Mouse (Mus musculus) ovary, adult 10 weeks (tissue): ENCODE results near the gene Klc3. TPM values are rescaled to one million over a fixed set of nuclear protein-coding genes. Genes with fewer than 3 reads are reported as not detected.

Experiments
- polyA plus RNA-seq: library from polyadenylated mRNA; stranded (reverse); fragments of 350-450 nt; fragmentation: Illumina TruSeq; extraction: RNeasy Lipid Tissue Mini Kit (QIAGEN cat#74804); gene quantifications from one replicate; pipeline ENCODE4 v1.2.3, GENCODE M21; 2014

The Klc3 gene
- polyA plus RNA-seq = not detected

GRCm38 (mm10) chr7:19403731-19404296 is at the start of gene Klc3:
Gene Klc3, minus strand, starts transcription at chr7:19404104.

GRCm38 (mm10) chr7:19404476-19404875 is 572 bp upstream of the Klc3 start, which contains the start of gene Ckm:
Gene Ckm, plus strand, starts transcription at chr7:19404776.

GRCm38 (mm10) chr7:19381377-19382165 is 22.3 kb downstream of the Klc3 start, which contains the start of gene Ercc2:
Gene Ercc2, plus strand, starts transcription at chr7:19382010.

GRCm38 (mm10) chr7:19359299-19359891 is 44.5 kb downstream of the Klc3 start, which contains the start of the genes Cd3eap and Ppp1r13l:
Gene Cd3eap, minus strand, starts transcription at chr7:19359483.
Gene Ppp1r13l, plus strand, starts transcription at chr7:19359749.

Other genes starting within 250 kb of the Klc3 start
- gene Gipr, start 238.0 kb downstream of the Klc3 start, polyA plus RNA-seq = not detected
- gene Eml2, start 227.7 kb downstream of the Klc3 start, polyA plus RNA-seq = not detected
- 1.4 TPM for gene Gpr4, start 191.6 kb downstream of the Klc3 start, polyA plus RNA-seq
- gene Opa3, start 175.8 kb downstream of the Klc3 start, polyA plus RNA-seq = 9.0 TPM
- 16.5 TPM for gene Vasp, start 132.3 kb downstream of the Klc3 start, polyA plus RNA-seq
- gene Ppm1n, start 124.0 kb downstream of the Klc3 start, polyA plus RNA-seq = not detected
- gene Rtn2, start 121.5 kb downstream of the Klc3 start, polyA plus RNA-seq = 0.94 TPM
- 0.37 TPM for gene Fosb, start 94.1 kb downstream of the Klc3 start, polyA plus RNA-seq
- not detected for gene Ercc1, start 59.3 kb downstream of the Klc3 start, polyA plus RNA-seq
- gene Cd3eap, start 44.6 kb downstream of the Klc3 start, polyA plus RNA-seq = 1.6 TPM
- gene Ppp1r13l, start 44.4 kb downstream of the Klc3 start, polyA plus RNA-seq = not detected
- not detected for gene Ercc2, start 22.1 kb downstream of the Klc3 start, polyA plus RNA-seq
- gene Ckm, start 672 bp upstream of the Klc3 start, polyA plus RNA-seq = not detected
- gene Mark4, start 54.7 kb upstream of the Klc3 start, polyA plus RNA-seq = 1.1 TPM
- 0.20 TPM for gene Exoc3l2, start 59.2 kb upstream of the Klc3 start, polyA plus RNA-seq
- 3.2 TPM for gene Bloc1s3, start 104.3 kb upstream of the Klc3 start, polyA plus RNA-seq
- not detected for gene Trappc6a, start 104.3 kb upstream of the Klc3 start, polyA plus RNA-seq
- gene Nkpd1, start 113.7 kb upstream of the Klc3 start, polyA plus RNA-seq = not detected
- 0.37 TPM for gene Ppp1r37, start 159.0 kb upstream of the Klc3 start, polyA plus RNA-seq
- gene Zfp296, start 173.2 kb upstream of the Klc3 start, polyA plus RNA-seq = not detected
- gene Gemin7, start 173.5 kb upstream of the Klc3 start, polyA plus RNA-seq = 16.3 TPM
- gene Clasrp, start 200.4 kb upstream of the Klc3 start, polyA plus RNA-seq = 1.6 TPM
- gene Relb, start 225.3 kb upstream of the Klc3 start, polyA plus RNA-seq = 0.66 TPM